Mouse (Mus musculus) megakaryocyte-erythroid progenitor cell, adult 5-6 weeks (primary cell): Measurements from ENCODE around the gene Gng8. TPM values are rescaled to one million over a fixed set of nuclear protein-coding genes. Genes with fewer than 3 reads are reported as not detected.

Source experiments
- total RNA-seq, 2 experiments: library from RNA; stranded (forward) in 1 of 2; stranded (reverse) in 1 of 2; fragments of 200-1000, 215-1000 nt in 1 of 2; fragments of >200 nt in 1 of 2; fragmentation: Nextera tagmentation in 1 of 2; gene quantifications; 2 replicates each; pipeline ENCODE4 v1.2.3; 2014 to 2017

Gng8 gene
- total RNA-seq, 2 experiments from 2014 or later = not detected

Other genes with a start within 250 kb of the Gng8 start
- not detected in 2 replicates for gene Ceacam15, start 216.1 kb upstream of the Gng8 start, total RNA-seq (2014; fragmentation: Nextera tagmentation)
- gene Ceacam15, start 216.1 kb upstream of the Gng8 start, total RNA-seq (2017) = not detected in 2 replicates
- not detected in 2 replicates for gene Ceacam9, start 169.9 kb upstream of the Gng8 start, total RNA-seq (2014; fragmentation: Nextera tagmentation)
- not detected in 2 replicates for gene Ceacam9, start 169.9 kb upstream of the Gng8 start, total RNA-seq (2017)
- gene Ap2s1, start 153.4 kb upstream of the Gng8 start, total RNA-seq (2014; fragmentation: Nextera tagmentation) = 138 and 161 TPM in 2 replicates
- gene Ap2s1, start 153.4 kb upstream of the Gng8 start, total RNA-seq (2017) = 55.7 and 62.9 TPM in 2 replicates
- gene Slc1a5, start 110.4 kb upstream of the Gng8 start, total RNA-seq (2014; fragmentation: Nextera tagmentation) = 102 and 107 TPM in 2 replicates
- 31.8 and 36.1 TPM in 2 replicates for gene Slc1a5, start 110.4 kb upstream of the Gng8 start, total RNA-seq (2017)
- gene Strn4, start 75.9 kb upstream of the Gng8 start, total RNA-seq (2014; fragmentation: Nextera tagmentation) = 62.0 and 66.6 TPM in 2 replicates
- 63.9 and 71.1 TPM in 2 replicates for gene Strn4, start 75.9 kb upstream of the Gng8 start, total RNA-seq (2017)
- gene Fkrp, start 75.1 kb upstream of the Gng8 start, total RNA-seq (2014; fragmentation: Nextera tagmentation) = 14.4 and 21.5 TPM in 2 replicates
- 8.9 and 15.8 TPM in 2 replicates for gene Fkrp, start 75.1 kb upstream of the Gng8 start, total RNA-seq (2017)
- gene Prkd2, start 48.9 kb upstream of the Gng8 start, total RNA-seq (2014; fragmentation: Nextera tagmentation) = 14.2 and 19.8 TPM in 2 replicates
- 5.2 and 14.9 TPM in 2 replicates for gene Prkd2, start 48.9 kb upstream of the Gng8 start, total RNA-seq (2017)
- 0.27 TPM in 1 of 2 replicates, not detected in the other for gene Dact3, start 16.5 kb upstream of the Gng8 start, total RNA-seq (2014; fragmentation: Nextera tagmentation)
- 0.75 TPM in 1 of 2 replicates, not detected in the other for gene Dact3, start 16.5 kb upstream of the Gng8 start, total RNA-seq (2017)
- gene Ptgir, start 14.7 kb downstream of the Gng8 start, total RNA-seq (2014; fragmentation: Nextera tagmentation) = not detected in 2 replicates
- not detected in 2 replicates for gene Ptgir, start 14.7 kb downstream of the Gng8 start, total RNA-seq (2017)
- gene Calm3, start 32.3 kb downstream of the Gng8 start, total RNA-seq (2014; fragmentation: Nextera tagmentation) = 291 and 377 TPM in 2 replicates
- 512 and 515 TPM in 2 replicates for gene Calm3, start 32.3 kb downstream of the Gng8 start, total RNA-seq (2017)
- not detected in 2 replicates for gene Pnmal2, start 52.9 kb downstream of the Gng8 start, total RNA-seq (2014; fragmentation: Nextera tagmentation)
- not detected in 2 replicates for gene Pnmal2, start 52.9 kb downstream of the Gng8 start, total RNA-seq (2017)
- not detected in 2 replicates for gene Pnmal1, start 67.9 kb downstream of the Gng8 start, total RNA-seq (2014; fragmentation: Nextera tagmentation)
- gene Pnmal1, start 67.9 kb downstream of the Gng8 start, total RNA-seq (2017) = not detected in 2 replicates
- 0.28 and 0.35 TPM in 2 replicates for gene Gm42372, start 91.3 kb downstream of the Gng8 start, total RNA-seq (2014; fragmentation: Nextera tagmentation)
- not detected in 2 replicates for gene Gm42372, start 91.3 kb downstream of the Gng8 start, total RNA-seq (2017)
- gene Ccdc8, start 100.9 kb downstream of the Gng8 start, total RNA-seq (2014; fragmentation: Nextera tagmentation) = 0.79 and 2.7 TPM in 2 replicates
- 1.1 and 5.3 TPM in 2 replicates for gene Ccdc8, start 100.9 kb downstream of the Gng8 start, total RNA-seq (2017)
- 148 and 150 TPM in 2 replicates for gene Ppp5c, start 136.1 kb downstream of the Gng8 start, total RNA-seq (2014; fragmentation: Nextera tagmentation)
- gene Ppp5c, start 136.1 kb downstream of the Gng8 start, total RNA-seq (2017) = 58.8 and 82.4 TPM in 2 replicates
- gene Hif3a, start 170.6 kb downstream of the Gng8 start, total RNA-seq (2014; fragmentation: Nextera tagmentation) = 22.8 and 39.3 TPM in 2 replicates
- 2.9 and 3.7 TPM in 2 replicates for gene Hif3a, start 170.6 kb downstream of the Gng8 start, total RNA-seq (2017)
- 0.11 TPM in 1 of 2 replicates, not detected in the other for gene Psg16, start 182.3 kb downstream of the Gng8 start, total RNA-seq (2014; fragmentation: Nextera tagmentation)
- gene Psg16, start 182.3 kb downstream of the Gng8 start, total RNA-seq (2017) = 1.1 TPM in 1 of 2 replicates, not detected in the other